Mouse (Mus musculus) lung, adult 2 months (tissue): ENCODE measurements around the gene Draxin.

Experiments used
- CTCF ChIP-seq: fragments of 200-500 bp; IDR thresholded peaks from 2 replicates; pipeline ENCODE4 v1.5.1; 2011; ENCODE audit warnings: mild to moderate bottlenecking, low read length, control low read depth; ENCODE audit not compliant: insufficient read depth
- POLR2A ChIP-seq: fragments of 200-500 bp; IDR thresholded peaks from 2 replicates; pipeline ENCODE4 v1.6.1; 2011; ENCODE audit warnings: low read depth, mild to moderate bottlenecking, control low read depth, low read length, borderline replicate concordance; ENCODE audit errors: extremely low read depth

DNA sequence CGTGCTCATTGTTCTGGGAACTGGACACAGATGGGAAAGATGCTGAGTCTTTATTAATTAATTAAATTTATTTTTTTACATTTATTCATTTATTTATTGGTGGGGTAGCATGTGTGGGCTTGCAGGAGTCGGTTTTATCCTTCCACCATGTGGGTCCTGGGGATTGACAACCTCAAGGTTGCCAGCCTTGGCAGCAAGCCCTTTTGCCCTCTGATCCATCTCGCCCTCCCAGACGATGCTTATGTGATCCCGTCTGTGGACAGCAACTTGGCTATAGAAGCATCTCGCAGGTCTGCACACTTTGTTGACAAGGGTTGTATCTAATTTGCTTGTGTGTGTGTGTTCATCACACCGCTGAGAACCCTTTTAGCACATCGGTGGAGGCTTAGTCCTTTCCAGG is 7.0 kb upstream of the Draxin start:
- TF ChIP-seq POLR2A, result no peak
- no peak for TF ChIP-seq CTCF
